Mouse (Mus musculus): ENCODE results near the gene Sh3d19. TPM values are rescaled to one million over a fixed set of nuclear protein-coding genes. Genes with fewer than 3 reads are reported as not detected.

The Sh3d19 gene
- total and polyA plus RNA-seq, 2 experiments from 2014 or later, result 16.3 to 31.1 TPM

- Histone ChIP-seq H3K4me3 (ENCODE audit: low read length) (no peak overlapping the region), H3K4me1 (ENCODE audit: insufficient read depth, low read length) (no peaks in the 10 kb centered on the region), H3K9ac (replicated peaks; ENCODE audit: low read length) (no peak overlapping the region), H3K27me3 (ENCODE audit: insufficient read depth, low read length) (no peaks in the 10 kb centered on the region), H3K9me3 (ENCODE audit: low read length) (no peaks in the 10 kb centered on the region), H3K36me3 (ENCODE audit: insufficient read depth, low read length) (no peaks in the 10 kb centered on the region), H3K4me2 (ENCODE audit: low read depth, low read length) (no peak overlapping the region), H3K27ac (no peak overlapping the region)
- DNase-seq (ENCODE audit: low spot score) (no peak), ATAC-seq (no peak)
- WGBS, result 89% methylated on average over 5 of the region's 5 CpGs
- no peak for TF ChIP-seq CTCF (IDR thresholded peaks at IDR 0.05; ENCODE audit: low read depth)
Measured at GRCm38 (mm10) chr3:85955704-85956103, 15.2 kb upstream of the Sh3d19 start.

GRCm38 (mm10) chr3:85959669-85960068 is 11.2 kb upstream of the Sh3d19 start:
- H3K9ac ChIP-seq (replicated peaks; ENCODE audit: low read length), result no peak overlapping the region
- no peaks in the 10 kb centered on the region for H3K36me3 ChIP-seq (ENCODE audit: insufficient read depth, low read length)
- no peak overlapping the region for H3K4me2 ChIP-seq (ENCODE audit: low read depth, low read length)
- no peaks in the 10 kb centered on the region for H3K27me3 ChIP-seq (ENCODE audit: insufficient read depth, low read length)
- H3K27ac ChIP-seq, result no peak overlapping the region
- no peaks in the 10 kb centered on the region for H3K9me3 ChIP-seq (ENCODE audit: low read length)
- H3K4me1 ChIP-seq (ENCODE audit: insufficient read depth, low read length), result no peaks in the 10 kb centered on the region
- no peak for TF ChIP-seq CTCF (IDR thresholded peaks at IDR 0.05; ENCODE audit: low read depth)
- WGBS, result 82% methylated on average over 1 of the region's 1 CpGs
- ATAC-seq (no peak), DNase-seq (ENCODE audit: low spot score) (no peak)
- H3K4me3 ChIP-seq (ENCODE audit: low read length), result no peak overlapping the region

DNA sequence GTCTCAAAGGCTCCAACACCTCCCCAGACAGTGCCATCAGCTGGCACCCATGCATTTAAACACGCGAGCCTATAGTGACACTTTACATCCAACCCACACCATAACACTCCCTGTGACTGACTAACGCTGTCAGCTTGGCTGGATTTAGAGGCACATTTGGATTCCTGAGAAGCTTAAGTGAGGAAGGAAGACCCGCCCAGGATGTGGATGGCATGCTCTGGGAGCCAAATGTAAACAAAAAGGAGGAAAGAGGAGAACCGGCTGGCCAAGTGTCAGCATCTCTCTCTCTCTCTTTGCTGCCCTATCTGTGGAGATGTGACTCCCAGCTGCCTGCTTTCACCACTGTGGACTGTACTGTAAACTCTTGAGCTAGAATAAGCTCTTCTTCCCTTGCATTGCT is 9.8 kb upstream of the Sh3d19 start:
- WGBS, result 52% methylated on average over 5 of the region's 5 CpGs
- Histone ChIP-seq H3K9me3 (ENCODE audit: low read length) (no peaks in the 10 kb centered on the region), H3K9ac (replicated peaks; ENCODE audit: low read length) (no peak overlapping the region), H3K4me3 (ENCODE audit: low read length) (no peak overlapping the region), H3K27ac (no peak overlapping the region), H3K4me2 (ENCODE audit: low read depth, low read length) (no peak overlapping the region), H3K36me3 (ENCODE audit: insufficient read depth, low read length) (no peaks in the 10 kb centered on the region), H3K27me3 (ENCODE audit: insufficient read depth, low read length) (no peaks in the 10 kb centered on the region), H3K4me1 (ENCODE audit: insufficient read depth, low read length) (no peaks in the 10 kb centered on the region)
- DNase-seq (ENCODE audit: low spot score) (no peak), ATAC-seq (no peak)
- TF ChIP-seq CTCF (IDR thresholded peaks at IDR 0.05; ENCODE audit: low read depth), result no peak

- Histone ChIP-seq H3K4me1 (ENCODE audit: insufficient read depth, low read length) (no peaks in the 10 kb centered on the region), H3K27me3 (ENCODE audit: insufficient read depth, low read length) (no peaks in the 10 kb centered on the region), H3K4me3 (ENCODE audit: low read length) (no peak overlapping the region), H3K36me3 (ENCODE audit: insufficient read depth, low read length) (no peaks in the 10 kb centered on the region), H3K27ac (no peak overlapping the region), H3K9ac (replicated peaks; ENCODE audit: low read length) (no peak overlapping the region), H3K9me3 (ENCODE audit: low read length) (no peaks in the 10 kb centered on the region), H3K4me2 (ENCODE audit: low read depth, low read length) (no peak overlapping the region)
- DNase-seq (ENCODE audit: low spot score), result no peak
- TF ChIP-seq CTCF (IDR thresholded peaks at IDR 0.05; ENCODE audit: low read depth), result no peak
- WGBS, result 91% methylated on average over 4 of the region's 4 CpGs
- no peak for ATAC-seq
Measured at GRCm38 (mm10) chr3:85965479-85965878, 5.4 kb upstream of the Sh3d19 start.

- H3K27me3 ChIP-seq (ENCODE audit: insufficient read depth, low read length), result no peaks in the 10 kb centered on the region
- no peak for ATAC-seq
- no peaks in the 10 kb centered on the region for H3K9me3 ChIP-seq (ENCODE audit: low read length)
- TF ChIP-seq CTCF (IDR thresholded peaks at IDR 0.05; ENCODE audit: low read depth), result no peak
- H3K27ac ChIP-seq, result no peak overlapping the region
- H3K4me2 ChIP-seq (ENCODE audit: low read depth, low read length), result no peak overlapping the region
- no peak overlapping the region for H3K9ac ChIP-seq (replicated peaks; ENCODE audit: low read length)
- no peak overlapping the region for H3K4me3 ChIP-seq (ENCODE audit: low read length)
- H3K36me3 ChIP-seq (ENCODE audit: insufficient read depth, low read length), result no peaks in the 10 kb centered on the region
- no peak for DNase-seq (ENCODE audit: low spot score)
- WGBS, result 86% methylated on average over 8 of the region's 8 CpGs
- no peaks in the 10 kb centered on the region for H3K4me1 ChIP-seq (ENCODE audit: insufficient read depth, low read length)
Measured at GRCm38 (mm10) chr3:85969040-85969439, 1.9 kb upstream of the Sh3d19 start.

GRCm38 (mm10) chr3:85971599-85971975 is 678 bp downstream of the Sh3d19 start:
- no peak for ATAC-seq
- Histone ChIP-seq H3K27ac (peak overlapping the region; percentile 79; the same call in 1 of the 2 replicates), H3K4me2 (ENCODE audit: low read depth, low read length) (peak overlapping the region; percentile 74), H3K27me3 (ENCODE audit: insufficient read depth, low read length) (no peaks in the 10 kb centered on the region), H3K4me1 (ENCODE audit: insufficient read depth, low read length) (no peaks in the 10 kb centered on the region), H3K9me3 (ENCODE audit: low read length) (no peaks in the 10 kb centered on the region), H3K4me3 (ENCODE audit: low read length) (peak overlapping the region; percentile 79), H3K36me3 (ENCODE audit: insufficient read depth, low read length) (no peaks in the 10 kb centered on the region), H3K9ac (replicated peaks; ENCODE audit: low read length) (peak overlapping the region; percentile 75)
- peak; percentile 12 for DNase-seq (ENCODE audit: low spot score)
- WGBS, result 1% methylated on average over 13 of the region's 13 CpGs
- no peak for TF ChIP-seq CTCF (IDR thresholded peaks at IDR 0.05; ENCODE audit: low read depth)

DNA sequence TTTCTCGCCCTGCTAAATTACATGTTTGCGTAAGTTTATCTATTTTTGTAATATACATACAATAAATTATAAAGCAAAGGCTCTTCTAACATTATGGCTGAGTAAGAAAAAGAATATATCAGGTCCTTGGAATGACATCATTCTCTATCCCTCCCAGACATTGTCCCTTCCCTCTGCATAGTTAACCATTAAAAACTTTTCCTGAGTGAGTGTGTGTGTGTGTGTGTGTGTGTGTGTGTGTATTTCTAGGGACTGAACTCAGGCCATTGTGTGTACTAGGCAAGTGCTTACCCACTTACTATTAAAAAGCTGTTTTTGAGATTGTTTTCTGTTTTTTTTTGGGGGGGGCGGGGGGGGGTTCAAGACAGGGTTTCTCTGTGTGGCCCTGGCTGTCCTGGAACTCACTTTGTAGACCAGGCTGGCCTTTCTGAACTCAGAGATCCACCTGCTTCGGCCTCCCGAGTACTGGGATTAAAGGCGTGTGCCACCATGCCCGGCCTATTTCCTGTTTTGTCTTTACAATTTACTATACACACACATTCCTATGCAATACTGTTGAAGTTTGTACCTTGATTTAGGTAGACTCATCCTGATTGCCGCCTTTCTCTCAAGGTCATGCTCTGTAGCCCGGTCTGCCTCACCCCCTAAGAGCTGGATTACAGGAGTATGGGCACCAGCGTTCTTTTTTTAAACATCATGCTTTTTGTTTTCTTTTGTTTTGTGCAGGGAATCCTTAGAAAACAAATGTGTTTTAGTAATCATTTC is 2.6 kb downstream of the Sh3d19 start:
- WGBS, result 88% methylated on average over 10 of the region's 10 CpGs
- DNase-seq (ENCODE audit: low spot score) (no peak), ATAC-seq (no peak)

More for the DNA sequence above, 2.6 kb downstream of the Sh3d19 start:
- Histone ChIP-seq H3K9ac (replicated peaks; ENCODE audit: low read length) (no peak overlapping the region), H3K27me3 (ENCODE audit: insufficient read depth, low read length) (no peaks in the 10 kb centered on the region), H3K4me2 (ENCODE audit: low read depth, low read length) (peak overlapping the region; percentile 74; the same call in 1 of the 2 replicates), H3K4me1 (ENCODE audit: insufficient read depth, low read length) (no peaks in the 10 kb centered on the region), H3K27ac (no peak overlapping the region), H3K4me3 (ENCODE audit: low read length) (peak overlapping the region; percentile 79; the same call in 1 of the 2 replicates), H3K36me3 (ENCODE audit: insufficient read depth, low read length) (no peaks in the 10 kb centered on the region), H3K9me3 (ENCODE audit: low read length) (no peaks in the 10 kb centered on the region)
- TF ChIP-seq CTCF (IDR thresholded peaks at IDR 0.05; ENCODE audit: low read depth), result no peak
